Mouse (Mus musculus): ENCODE measurements at regions not wholly inside any gene's neighbourhood (a gene's known extent, or its start where the extent isn't known, plus 50 kb on each side); places are given as distances from the start of the nearest gene placed in this dataset.

- DNase-seq (ENCODE audit: low read depth, low spot score): no peak
These were observed 65.4 kb upstream of the Mitf start for GRCm38 (mm10) chr6:97741427-97741826.

GRCm38 (mm10) chr6:97740851-97741201 is 66.0 kb upstream of the Mitf start:
- peak; percentile 15 for DNase-seq (ENCODE audit: low read depth, low spot score)

GRCm38 (mm10) chr6:97740107-97740850 is 66.6 kb upstream of the Mitf start:
- DNase-seq (ENCODE audit: low read depth, low spot score): peak; percentile 61

- DNase-seq (ENCODE audit: low read depth, low spot score): no peak
These were observed 68.0 kb upstream of the Mitf start for GRCm38 (mm10) chr6:97738846-97739245.

GRCm38 (mm10) chr6:97730835-97731234 is 76.0 kb upstream of the Mitf start:
- DNase-seq (ENCODE audit: low read depth, low spot score): no peak

GRCm38 (mm10) chr6:97718184-97718910 is 88.5 kb upstream of the Mitf start:
- no peak for DNase-seq (ENCODE audit: low read depth, low spot score)

- no peak for DNase-seq (ENCODE audit: low read depth, low spot score)
These were observed 90.1 kb upstream of the Frmd4b start for GRCm38 (mm10) chr6:97707401-97707800.

GRCm38 (mm10) chr6:97704361-97704760 is 87.0 kb upstream of the Frmd4b start:
- no peak for DNase-seq (ENCODE audit: low read depth, low spot score)

- no peak for DNase-seq (ENCODE audit: low read depth, low spot score)
These were observed 82.4 kb upstream of the Frmd4b start for GRCm38 (mm10) chr6:97699752-97700098.

- no peak for DNase-seq (ENCODE audit: low read depth, low spot score)
These were observed 81.9 kb upstream of the Frmd4b start for GRCm38 (mm10) chr6:97699054-97699751.

- no peak for DNase-seq (ENCODE audit: low read depth, low spot score)
These were observed 75.9 kb upstream of the Frmd4b start for GRCm38 (mm10) chr6:97693281-97693680.

GRCm38 (mm10) chr6:97691136-97691535 is 73.8 kb upstream of the Frmd4b start:
- no peak for DNase-seq (ENCODE audit: low read depth, low spot score)

GRCm38 (mm10) chr6:97684335-97684734 is 67.0 kb upstream of the Frmd4b start:
- no peak for DNase-seq (ENCODE audit: low read depth, low spot score)

- no peak for DNase-seq (ENCODE audit: low read depth, low spot score)
These were observed 64.9 kb upstream of the Frmd4b start for GRCm38 (mm10) chr6:97682213-97682612.

- no peak for DNase-seq (ENCODE audit: low read depth, low spot score)
These were observed 57.9 kb upstream of the Frmd4b start for GRCm38 (mm10) chr6:97675181-97675756.

- peak; percentile 84 for DNase-seq (ENCODE audit: low read depth, low spot score)
These were observed 49.7 kb upstream of the Frmd4b start for GRCm38 (mm10) chr6:97666818-97667629.
